Mouse (Mus musculus): Measurements from ENCODE around the gene Cldn15. TPM values are rescaled to one million over a fixed set of nuclear protein-coding genes. Genes with fewer than 3 reads are reported as not detected.

The Cldn15 gene
- polyA plus RNA-seq, 1 experiment from 2014 or later: 11.9 TPM

DNA sequence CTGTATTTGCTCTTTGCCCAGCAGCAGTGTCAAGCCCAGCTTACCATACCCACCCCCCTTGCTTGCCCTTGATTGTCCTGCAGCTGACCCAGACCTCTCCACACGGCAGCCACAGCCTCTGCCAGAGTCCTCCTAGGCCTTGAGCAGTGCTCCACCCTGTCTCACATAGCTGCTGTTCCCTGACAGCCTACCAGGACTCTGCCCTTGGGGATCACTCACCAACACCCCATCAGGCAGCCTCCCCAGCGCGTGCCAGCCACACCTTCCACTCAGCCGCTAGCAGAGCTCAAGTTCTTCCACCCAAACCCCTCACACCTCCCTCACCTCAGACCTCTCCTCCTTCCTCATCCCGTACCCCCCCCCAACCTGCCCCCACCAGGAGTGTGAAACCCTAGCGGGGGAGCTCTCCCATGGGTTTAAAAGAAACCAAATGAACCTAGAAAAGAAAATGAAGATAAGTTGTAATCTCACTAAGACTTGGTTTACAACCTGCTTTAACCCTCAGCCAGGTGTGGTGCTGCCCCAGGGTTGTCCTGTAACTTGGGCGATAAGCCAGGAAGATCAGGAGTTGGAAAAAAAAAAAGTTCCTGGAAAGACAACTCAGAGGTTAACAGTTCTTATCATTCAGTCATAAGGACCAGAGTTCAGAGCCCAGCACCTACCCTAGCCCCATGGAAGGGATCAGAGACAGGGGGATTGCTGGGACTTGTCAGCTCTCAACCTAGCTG is 42.5 kb upstream of the Cldn15 start:
- no peak for DNase-seq (ENCODE audit: low spot score)
- no peak overlapping the region for H3K4me3 ChIP-seq (replicated peaks; ENCODE audit: low read depth, low read length)
- no peaks in the 10 kb centered on the region; the same call in 1 of the 2 replicates for H3K36me3 ChIP-seq (ENCODE audit: insufficient read depth, low read length)
- no peaks in the 10 kb centered on the region for H3K9me3 ChIP-seq (replicated peaks; ENCODE audit: low read length)
- ATAC-seq (replicated peaks; ENCODE audit: low FRiP score, low read depth): no peak
- H3K27me3 ChIP-seq (ENCODE audit: insufficient read depth, low read length): no peaks in the 10 kb centered on the region
- no peak overlapping the region for H3K27ac ChIP-seq
- no peak overlapping the region for H3K4me2 ChIP-seq (ENCODE audit: low read length)
- no peak for TF ChIP-seq CTCF (IDR thresholded peaks at IDR 0.05; ENCODE audit: low read depth)
- 70% methylated on average over 7 of the region's 7 CpGs for WGBS
- no peaks in the 10 kb centered on the region for H3K4me1 ChIP-seq (replicated peaks; ENCODE audit: insufficient read depth, low read length)
- H3K9ac ChIP-seq (ENCODE audit: low read depth, low read length): no peak overlapping the region

DNA sequence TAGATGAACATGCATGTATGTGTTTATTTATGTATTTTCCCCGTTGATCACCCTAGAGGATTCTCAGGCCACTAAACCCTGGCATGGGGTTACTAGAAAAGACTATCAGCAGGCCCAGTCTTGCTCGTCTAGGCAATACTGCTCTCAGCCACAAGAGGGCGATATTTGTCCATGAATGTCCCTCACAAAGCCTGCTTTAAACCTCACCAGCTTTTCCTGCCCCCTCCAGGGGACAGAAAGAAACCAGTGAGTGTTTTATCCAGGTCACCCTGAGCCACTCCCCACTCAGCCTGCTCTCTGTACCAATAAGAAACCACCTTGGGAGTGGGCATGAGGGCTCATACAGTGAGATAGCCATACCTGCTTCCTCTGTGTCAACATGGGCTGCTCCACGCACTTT is 37.3 kb upstream of the Cldn15 start:
- no peak overlapping the region for H3K27ac ChIP-seq
- no peaks in the 10 kb centered on the region for H3K9me3 ChIP-seq (replicated peaks; ENCODE audit: low read length)
- H3K4me3 ChIP-seq (replicated peaks; ENCODE audit: low read depth, low read length): no peak overlapping the region
- H3K4me2 ChIP-seq (ENCODE audit: low read length): no peak overlapping the region
- ATAC-seq (replicated peaks; ENCODE audit: low FRiP score, low read depth) (peak; percentile 82), DNase-seq (ENCODE audit: low spot score) (peak; percentile 91)
- H3K9ac ChIP-seq (ENCODE audit: low read depth, low read length): no peak overlapping the region
- WGBS: 20% methylated on average over 4 of the region's 4 CpGs
- H3K27me3 ChIP-seq (ENCODE audit: insufficient read depth, low read length): no peaks in the 10 kb centered on the region
- peak; percentile 98 for TF ChIP-seq CTCF (IDR thresholded peaks at IDR 0.05; ENCODE audit: low read depth)
- no peaks in the 10 kb centered on the region; the same call in 1 of the 2 replicates for H3K36me3 ChIP-seq (ENCODE audit: insufficient read depth, low read length)
- no peaks in the 10 kb centered on the region for H3K4me1 ChIP-seq (replicated peaks; ENCODE audit: insufficient read depth, low read length)

DNA sequence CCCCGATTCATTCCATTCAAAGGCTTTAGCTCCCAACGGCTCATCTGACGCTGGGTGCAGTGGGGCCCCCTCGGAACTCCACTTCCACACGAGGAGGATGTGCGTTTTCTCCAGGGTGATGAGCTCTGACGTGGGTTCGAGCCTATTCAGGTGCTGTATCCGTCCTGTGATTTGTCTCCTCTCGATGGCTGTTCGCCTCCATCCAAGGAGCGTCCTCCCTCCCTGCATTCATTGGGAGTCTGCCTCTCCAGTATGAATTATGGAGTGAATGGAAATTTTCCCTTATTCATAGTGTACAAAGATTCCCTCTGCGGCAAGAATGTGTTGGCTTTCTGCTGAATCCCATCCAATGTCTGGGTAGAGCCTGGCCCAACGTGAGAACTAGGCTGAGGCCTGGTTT is 34.5 kb upstream of the Cldn15 start:
- WGBS: 76% methylated on average over 14 of the region's 14 CpGs
- no peaks in the 10 kb centered on the region for H3K4me1 ChIP-seq (replicated peaks; ENCODE audit: insufficient read depth, low read length)
- TF ChIP-seq CTCF (IDR thresholded peaks at IDR 0.05; ENCODE audit: low read depth): no peak
- no peak overlapping the region for H3K4me2 ChIP-seq (ENCODE audit: low read length)
- H3K9ac ChIP-seq (ENCODE audit: low read depth, low read length): no peak overlapping the region
- DNase-seq (ENCODE audit: low spot score) (no peak), ATAC-seq (replicated peaks; ENCODE audit: low FRiP score, low read depth) (no peak)
- no peaks in the 10 kb centered on the region for H3K36me3 ChIP-seq (ENCODE audit: insufficient read depth, low read length)
- no peak overlapping the region for H3K27ac ChIP-seq
- H3K4me3 ChIP-seq (replicated peaks; ENCODE audit: low read depth, low read length): no peak overlapping the region
- no peaks in the 10 kb centered on the region for H3K27me3 ChIP-seq (ENCODE audit: insufficient read depth, low read length)
- H3K9me3 ChIP-seq (replicated peaks; ENCODE audit: low read length): no peaks in the 10 kb centered on the region

DNA sequence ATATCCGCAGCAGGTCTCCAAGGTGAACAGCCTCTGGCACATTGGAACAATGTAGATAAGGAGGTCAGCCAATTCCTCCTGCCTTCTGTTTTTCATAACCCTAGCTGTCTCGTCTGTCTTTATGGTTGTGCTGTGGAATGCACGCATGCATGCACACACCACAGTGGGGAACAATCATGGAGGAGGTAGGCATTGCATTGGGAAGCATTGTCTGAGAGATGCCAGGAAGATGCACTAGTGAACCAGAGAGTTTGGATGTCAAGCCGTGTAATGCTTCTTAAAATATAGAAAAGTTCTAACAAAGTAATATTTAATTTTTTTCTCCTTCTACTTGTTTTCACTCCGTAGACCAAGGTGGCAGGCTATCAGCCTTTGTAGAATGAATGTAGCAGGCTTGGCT is 33.5 kb upstream of the Cldn15 start:
- Histone ChIP-seq H3K27ac (no peak overlapping the region), H3K4me1 (replicated peaks; ENCODE audit: insufficient read depth, low read length) (no peaks in the 10 kb centered on the region), H3K9ac (ENCODE audit: low read depth, low read length) (no peak overlapping the region), H3K9me3 (replicated peaks; ENCODE audit: low read length) (no peaks in the 10 kb centered on the region), H3K36me3 (ENCODE audit: insufficient read depth, low read length) (no peaks in the 10 kb centered on the region), H3K27me3 (ENCODE audit: insufficient read depth, low read length) (no peaks in the 10 kb centered on the region), H3K4me3 (replicated peaks; ENCODE audit: low read depth, low read length) (no peak overlapping the region), H3K4me2 (ENCODE audit: low read length) (no peak overlapping the region)
- TF ChIP-seq CTCF (IDR thresholded peaks at IDR 0.05; ENCODE audit: low read depth): no peak
- DNase-seq (ENCODE audit: low spot score) (no peak), ATAC-seq (replicated peaks; ENCODE audit: low FRiP score, low read depth) (no peak)
- 87% methylated on average over 5 of the region's 5 CpGs for WGBS

DNA sequence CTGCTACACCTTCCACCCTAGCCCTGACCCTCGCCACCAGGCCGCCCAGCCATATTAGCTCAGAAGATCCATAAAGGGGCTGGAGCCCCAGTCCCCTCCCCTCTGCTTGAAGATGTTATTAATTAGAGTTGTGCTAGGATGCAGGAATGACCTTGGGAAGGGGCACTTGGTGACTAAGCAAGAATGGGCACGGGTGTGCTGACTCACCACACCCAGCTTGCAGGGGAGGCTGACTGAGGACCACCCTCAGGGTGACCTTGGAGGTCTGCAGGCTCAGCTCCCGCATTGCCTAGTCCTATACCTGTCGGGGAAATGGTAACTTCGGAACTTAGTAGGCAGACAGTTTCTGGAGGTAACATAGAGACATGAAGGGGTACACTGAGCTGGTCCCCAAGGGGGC is 32.5 kb upstream of the Cldn15 start:
- no peak overlapping the region for H3K9ac ChIP-seq (ENCODE audit: low read depth, low read length)
- no peak overlapping the region for H3K27ac ChIP-seq
- 92% methylated on average over 6 of the region's 6 CpGs for WGBS
- no peak for TF ChIP-seq CTCF (IDR thresholded peaks at IDR 0.05; ENCODE audit: low read depth)
- ATAC-seq (replicated peaks; ENCODE audit: low FRiP score, low read depth) (no peak), DNase-seq (ENCODE audit: low spot score) (no peak)
- H3K9me3 ChIP-seq (replicated peaks; ENCODE audit: low read length): no peaks in the 10 kb centered on the region
- H3K4me2 ChIP-seq (ENCODE audit: low read length): no peak overlapping the region
- H3K27me3 ChIP-seq (ENCODE audit: insufficient read depth, low read length): no peaks in the 10 kb centered on the region
- no peak overlapping the region for H3K4me3 ChIP-seq (replicated peaks; ENCODE audit: low read depth, low read length)
- H3K4me1 ChIP-seq (replicated peaks; ENCODE audit: insufficient read depth, low read length): no peaks in the 10 kb centered on the region
- no peaks in the 10 kb centered on the region for H3K36me3 ChIP-seq (ENCODE audit: insufficient read depth, low read length)

DNA sequence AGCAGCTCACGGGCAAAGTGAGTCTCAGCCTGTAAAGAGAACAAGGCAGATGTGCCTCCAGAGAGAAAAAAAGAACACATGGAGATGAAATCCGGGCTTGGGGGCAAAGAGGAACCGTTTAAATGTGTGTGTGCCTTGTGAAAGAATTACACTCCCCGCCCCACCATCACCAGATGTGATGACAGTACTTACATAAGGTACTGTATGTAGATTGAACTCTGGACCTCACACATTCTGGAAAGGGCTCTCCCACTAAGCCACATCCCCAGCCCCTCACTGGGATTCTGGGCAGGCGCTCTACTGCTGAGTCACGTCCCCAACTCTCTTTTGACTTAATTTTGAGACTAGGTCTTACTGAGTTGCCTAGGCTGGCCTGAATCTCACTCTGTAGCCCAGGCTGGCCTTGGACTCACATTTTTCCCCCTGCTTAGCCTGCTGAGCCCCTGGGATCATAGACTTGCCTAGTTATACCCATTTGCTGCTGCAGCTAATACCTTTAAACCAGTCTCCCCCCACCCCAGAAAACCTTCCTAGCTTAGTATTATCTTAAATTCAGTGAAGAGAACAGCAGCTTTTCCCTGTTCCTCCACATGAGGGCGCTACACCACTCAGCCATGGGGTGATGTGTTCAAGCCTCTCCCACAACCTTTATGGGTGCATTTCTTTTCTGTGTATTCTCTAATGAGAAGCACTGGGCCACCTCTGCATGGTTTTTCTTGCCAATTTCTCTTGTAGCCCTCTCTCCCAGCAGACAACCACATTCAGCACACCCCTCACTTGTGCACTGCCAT is 30.3 kb upstream of the Cldn15 start:
- Histone ChIP-seq H3K4me3 (replicated peaks; ENCODE audit: low read depth, low read length) (no peak overlapping the region), H3K36me3 (ENCODE audit: insufficient read depth, low read length) (no peaks in the 10 kb centered on the region), H3K9ac (ENCODE audit: low read depth, low read length) (no peak overlapping the region), H3K27ac (no peak overlapping the region), H3K4me2 (ENCODE audit: low read length) (no peak overlapping the region), H3K27me3 (ENCODE audit: insufficient read depth, low read length) (no peaks in the 10 kb centered on the region), H3K9me3 (replicated peaks; ENCODE audit: low read length) (no peaks in the 10 kb centered on the region), H3K4me1 (replicated peaks; ENCODE audit: insufficient read depth, low read length) (no peaks in the 10 kb centered on the region)
- DNase-seq (ENCODE audit: low spot score): no peak
- peak; percentile 60 for TF ChIP-seq CTCF (IDR thresholded peaks at IDR 0.05; ENCODE audit: low read depth)
- 74% methylated on average over 7 of the region's 7 CpGs for WGBS
- ATAC-seq (replicated peaks; ENCODE audit: low FRiP score, low read depth): no peak
